Mouse (Mus musculus): Measurements from ENCODE around the gene Net1. TPM values are rescaled to one million over a fixed set of nuclear protein-coding genes. Genes with fewer than 3 reads are reported as not detected.
A peak's percentile ranks its signal among the peaks of the same experiment; 100 is the strongest.

Gene Net1
- 144 and 149 TPM in 2 replicates for polyA plus RNA-seq (2015; fragmentation: Nextera tagmentation; extraction: Ambion mirVana)

GRCm38 (mm10) chr13:3917571-3918311, at the start of gene Net1, which contains the start of gene Tubal3:
Net1 (minus strand) TSS chr13:3918220.
Tubal3 (plus strand) TSS chr13:3918274.
- peak within 1 kb of the TSS; percentile 70 for H3K9ac ChIP-seq
- no peaks in the 10 kb centered on the region for H3K27me3 ChIP-seq
- WGBS, result under 1% methylated on average over 52 of the region's 52 CpGs
- H3K4me2 ChIP-seq (replicated peaks), result peak within 1 kb of the TSS; percentile 83
- H3K9me3 ChIP-seq (replicated peaks), result no peaks in the 10 kb centered on the region
- H3K4me1 ChIP-seq, result 0 out of 2 replicates have a peak, but pooled peaks cover 10% of the 10 kb centered on the region
- no peak within 1 kb of the TSS; the same call in 1 of the 2 replicates for H3K27ac ChIP-seq (replicated peaks)
- H3K4me3 ChIP-seq (replicated peaks), result peak within 1 kb of the TSS; percentile 75
- ATAC-seq (ENCODE audit: insufficient number of reproducible peaks, low FRiP score, low TSS enrichment, low read depth), result peak; percentile 92
- peaks cover 6% of the 10 kb centered on the region for H3K36me3 ChIP-seq

GRCm38 (mm10) chr13:3951198-3951914, 33.3 kb upstream of the Net1 start:
- no peak overlapping the region for H3K4me3 ChIP-seq (replicated peaks)
- H3K4me1 ChIP-seq, result no peaks in the 10 kb centered on the region
- H3K36me3 ChIP-seq, result no peaks in the 10 kb centered on the region
- ATAC-seq (ENCODE audit: insufficient number of reproducible peaks, low FRiP score, low TSS enrichment, low read depth), result no peak
- no peak overlapping the region for H3K4me2 ChIP-seq (replicated peaks)
- H3K27ac ChIP-seq (replicated peaks), result no peak overlapping the region
- 76% methylated on average over 6 of the region's 6 CpGs for WGBS
- H3K9ac ChIP-seq, result no peak overlapping the region
- no peaks in the 10 kb centered on the region for H3K27me3 ChIP-seq
- no peaks in the 10 kb centered on the region for H3K9me3 ChIP-seq (replicated peaks)

GRCm38 (mm10) chr13:3949477-3949876, 31.5 kb upstream of the Net1 start:
- no peak overlapping the region for H3K27ac ChIP-seq (replicated peaks)
- no peaks in the 10 kb centered on the region for H3K9me3 ChIP-seq (replicated peaks)
- WGBS, result 93% methylated on average over 4 of the region's 4 CpGs
- no peak overlapping the region for H3K9ac ChIP-seq
- H3K36me3 ChIP-seq, result no peaks in the 10 kb centered on the region
- no peak overlapping the region for H3K4me3 ChIP-seq (replicated peaks)
- H3K27me3 ChIP-seq, result no peaks in the 10 kb centered on the region
- no peak overlapping the region for H3K4me2 ChIP-seq (replicated peaks)
- ATAC-seq (ENCODE audit: insufficient number of reproducible peaks, low FRiP score, low TSS enrichment, low read depth), result no peak
- H3K4me1 ChIP-seq, result no peaks in the 10 kb centered on the region

GRCm38 (mm10) chr13:3947267-3947666, 29.2 kb upstream of the Net1 start:
- Histone ChIP-seq H3K4me3 (replicated peaks) (no peak overlapping the region), H3K4me2 (replicated peaks) (no peak overlapping the region), H3K36me3 (no peaks in the 10 kb centered on the region), H3K9ac (no peak overlapping the region), H3K27ac (replicated peaks) (no peak overlapping the region), H3K4me1 (no peaks in the 10 kb centered on the region), H3K27me3 (no peaks in the 10 kb centered on the region), H3K9me3 (replicated peaks) (no peaks in the 10 kb centered on the region)
- WGBS, result 90% methylated on average over 4 of the region's 4 CpGs
- ATAC-seq (ENCODE audit: insufficient number of reproducible peaks, low FRiP score, low TSS enrichment, low read depth), result no peak

- no peak within 1 kb of the TSS for H3K4me3 ChIP-seq (replicated peaks)
- H3K4me1 ChIP-seq, result no peaks in the 10 kb centered on the region
- H3K36me3 ChIP-seq, result no peaks in the 10 kb centered on the region
- H3K27me3 ChIP-seq, result no peaks in the 10 kb centered on the region
- 56% methylated on average over 2 of the region's 2 CpGs for WGBS
- no peak within 1 kb of the TSS for H3K27ac ChIP-seq (replicated peaks)
- ATAC-seq (ENCODE audit: insufficient number of reproducible peaks, low FRiP score, low TSS enrichment, low read depth), result no peak
- no peaks in the 10 kb centered on the region for H3K9me3 ChIP-seq (replicated peaks)
- no peak within 1 kb of the TSS for H3K4me2 ChIP-seq (replicated peaks)
- H3K9ac ChIP-seq, result no peak within 1 kb of the TSS
Observed at GRCm38 (mm10) chr13:3945249-3945648, 27.2 kb upstream of the Net1 start, which contains the start of gene Ucn3. Ucn3 (minus strand) TSS chr13:3945349.

- no peaks in the 10 kb centered on the region for H3K4me1 ChIP-seq
- H3K27ac ChIP-seq (replicated peaks), result no peak overlapping the region
- no peak overlapping the region for H3K4me2 ChIP-seq (replicated peaks)
- no peak overlapping the region for H3K9ac ChIP-seq
- WGBS, result 71% methylated on average over 7 of the region's 7 CpGs
- H3K9me3 ChIP-seq (replicated peaks), result no peaks in the 10 kb centered on the region
- H3K36me3 ChIP-seq, result no peaks in the 10 kb centered on the region
- H3K4me3 ChIP-seq (replicated peaks), result no peak overlapping the region
- H3K27me3 ChIP-seq, result no peaks in the 10 kb centered on the region
- no peak for ATAC-seq (ENCODE audit: insufficient number of reproducible peaks, low FRiP score, low TSS enrichment, low read depth)
Observed at GRCm38 (mm10) chr13:3944699-3945098, 26.7 kb upstream of the Net1 start.

- Histone ChIP-seq H3K27me3 (no peaks in the 10 kb centered on the region), H3K4me1 (no peaks in the 10 kb centered on the region), H3K27ac (replicated peaks) (no peak overlapping the region), H3K36me3 (no peaks in the 10 kb centered on the region), H3K9ac (no peak overlapping the region), H3K9me3 (replicated peaks) (no peaks in the 10 kb centered on the region), H3K4me2 (replicated peaks) (no peak overlapping the region), H3K4me3 (replicated peaks) (no peak overlapping the region)
- 90% methylated on average over 6 of the region's 6 CpGs for WGBS
- no peak for ATAC-seq (ENCODE audit: insufficient number of reproducible peaks, low FRiP score, low TSS enrichment, low read depth)
Observed at GRCm38 (mm10) chr13:3926046-3926445, 8.0 kb upstream of the Net1 start.

- WGBS, result 75% methylated on average over 6 of the region's 6 CpGs
- ATAC-seq (ENCODE audit: insufficient number of reproducible peaks, low FRiP score, low TSS enrichment, low read depth), result no peak
Observed at GRCm38 (mm10) chr13:3925632-3926031, 7.6 kb upstream of the Net1 start.

GRCm38 (mm10) chr13:3924483-3924882, 6.5 kb upstream of the Net1 start:
- H3K4me2 ChIP-seq (replicated peaks), result no peak overlapping the region
- no peak overlapping the region for H3K4me3 ChIP-seq (replicated peaks)
- ATAC-seq (ENCODE audit: insufficient number of reproducible peaks, low FRiP score, low TSS enrichment, low read depth), result no peak
- no peak overlapping the region for H3K9ac ChIP-seq
- no peaks in the 10 kb centered on the region for H3K9me3 ChIP-seq (replicated peaks)
- H3K4me1 ChIP-seq, result no peaks in the 10 kb centered on the region
- H3K27me3 ChIP-seq, result no peaks in the 10 kb centered on the region
- H3K27ac ChIP-seq (replicated peaks), result no peak overlapping the region
- WGBS, result 80% methylated on average over 5 of the region's 5 CpGs
- no peaks in the 10 kb centered on the region for H3K36me3 ChIP-seq

More at GRCm38 (mm10) chr13:3925632-3926031, 7.6 kb upstream of the Net1 start:
- no peaks in the 10 kb centered on the region for H3K9me3 ChIP-seq (replicated peaks)
- H3K4me2 ChIP-seq (replicated peaks), result no peak overlapping the region
- H3K9ac ChIP-seq, result no peak overlapping the region
- no peak overlapping the region for H3K4me3 ChIP-seq (replicated peaks)
- H3K4me1 ChIP-seq, result no peaks in the 10 kb centered on the region
- H3K27ac ChIP-seq (replicated peaks), result no peak overlapping the region
- H3K27me3 ChIP-seq, result no peaks in the 10 kb centered on the region
- H3K36me3 ChIP-seq, result no peaks in the 10 kb centered on the region

- Histone ChIP-seq H3K36me3 (peaks cover 6% of the 10 kb centered on the region), H3K27me3 (no peaks in the 10 kb centered on the region), H3K27ac (replicated peaks) (no peak overlapping the region), H3K9me3 (replicated peaks) (no peaks in the 10 kb centered on the region), H3K9ac (no peak overlapping the region), H3K4me2 (replicated peaks) (no peak overlapping the region), H3K4me1 (0 out of 2 replicates have a peak, but pooled peaks cover 10% of the 10 kb centered on the region), H3K4me3 (replicated peaks) (no peak overlapping the region)
- no peak for ATAC-seq (ENCODE audit: insufficient number of reproducible peaks, low FRiP score, low TSS enrichment, low read depth)
- WGBS, result 76% methylated on average over 4 of the region's 4 CpGs
Observed at GRCm38 (mm10) chr13:3913504-3913903, 4.5 kb downstream of the Net1 start.

- no peak overlapping the region for H3K27ac ChIP-seq (replicated peaks)
- H3K4me3 ChIP-seq (replicated peaks), result no peak overlapping the region
- no peaks in the 10 kb centered on the region for H3K27me3 ChIP-seq
- no peak overlapping the region for H3K4me2 ChIP-seq (replicated peaks)
- no peak for ATAC-seq (ENCODE audit: insufficient number of reproducible peaks, low FRiP score, low TSS enrichment, low read depth)
- no peak overlapping the region for H3K9ac ChIP-seq
- no peaks in the 10 kb centered on the region for H3K4me1 ChIP-seq
- H3K36me3 ChIP-seq, result no peaks in the 10 kb centered on the region; the same call in 1 of the 2 replicates
- WGBS, result 88% methylated on average over 5 of the region's 5 CpGs
- no peaks in the 10 kb centered on the region for H3K9me3 ChIP-seq (replicated peaks)
Observed at GRCm38 (mm10) chr13:3910356-3910755, 7.7 kb downstream of the Net1 start.
